22 mouse cellular contexts compared by ENCODE assay signal in the genomic region with DNA sequence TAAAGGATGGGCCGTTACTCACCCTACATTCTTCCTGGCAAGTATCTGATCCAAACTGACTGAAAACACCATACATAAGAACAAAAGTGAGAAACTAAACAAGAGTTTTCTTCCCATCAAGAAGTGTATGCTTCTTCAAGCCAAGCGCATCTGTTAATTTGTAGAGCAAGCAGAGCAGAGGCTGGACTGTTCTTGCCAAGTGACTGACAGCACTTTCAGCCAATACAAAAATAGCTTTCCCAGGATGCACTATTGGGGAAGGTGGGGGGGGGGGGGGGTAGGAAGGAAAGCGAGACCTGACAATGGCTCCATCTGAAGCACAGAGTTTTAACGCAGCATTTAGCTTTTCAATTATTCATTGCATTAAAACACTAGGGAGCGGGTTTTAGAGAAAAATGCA. TPM values are rescaled to one million over a fixed set of nuclear protein-coding genes. Genes with fewer than 3 reads are reported as not detected.
DNase-seq lines count a peak whose midpoint lies in the region.
"Had no signal": no experiment of that assay in that cellular context is flagged by ENCODE, and none has a peak within 500 bp of the region (broad histone marks: within the 10 kb centered on the region; RNA-seq: fewer than 3 reads in every experiment).

A gene (minus strand): TSS at position 180 of the 400 bp plus-strand sequence.

- DNase-seq in frontal cortex, adult 2 months (ENCODE audit: extremely low spot score in 1 of 2, low spot score in 1 of 2): peak in 1 of 2 experiments; percentile 67
- no peak for DNase-seq in frontal cortex, postnatal 25 days (ENCODE audit: low spot score in 2 of 2)
- DNase-seq in A20 (ENCODE audit: low read depth, low spot score) (peak; percentile 59), R1 (ENCODE audit: low read depth, low spot score) (peak; percentile 51)
- peak; percentile 27 to 61 for DNase-seq in left cerebral cortex, postnatal 14 days (ENCODE audit: low spot score in 2 of 2)
- DNase-seq in spleen, postnatal 36 days (ENCODE audit: low spot score in 2 of 2): no peak
- no peak for DNase-seq in thymus, postnatal 4 days
- DNase-seq: adrenal gland, postnatal 25 days; cerebellum, adult 18-20 months; gastrocnemius, postnatal 25 days; layer of hippocampus, postnatal 36 days; thymus, adult 18-20 months had no signal

- intact Hi-C loops in left cerebral cortex, postnatal 14 days (cut with DNase I): no loop called here

RNA-seq across cellular contexts. Expression of the gene that starts here (rescaled TPM):
- polyA plus RNA-seq in frontal cortex, adult 2 months (2012; rRNA removed): 42.7 and 48.7 TPM in 2 replicates
- total RNA-seq in left cerebral cortex, postnatal 14 days (2021): 10 to 100 TPM; 29.9 to 31.8 TPM
- total RNA-seq: adrenal gland, postnatal 25 days; common myeloid progenitor, adult 5-6 weeks; gastrocnemius, postnatal 25 days; hematopoietic stem cell, adult 5-6 weeks had no signal
- polyA plus RNA-seq: erythroblast, embryonic 14.5 days; intestine, embryonic 16.5 days; kidney, embryonic 16.5 days; large intestine, adult 2 months; limb, embryonic 15.5 days; macrophage; midbrain, embryonic 10.5 days; small intestine, adult 2 months had no signal

Comparison
In these comparisons a context has a peak if more than half of its experiments do, and no peak if none do; other contexts are left out.
1. DNase-seq: peak in A20 (single experiment), R1 (single experiment) and left cerebral cortex, postnatal 14 days (2 of 2); none in frontal cortex, postnatal 25 days (0 of 2), spleen, postnatal 36 days (0 of 2) and thymus, postnatal 4 days (single experiment).